Mouse (Mus musculus) small intestine, adult 2 months (tissue): ENCODE results near the gene Otogl.

Experiments
- CTCF ChIP-seq: fragments of 200-500 bp; IDR thresholded peaks from 2 replicates; pipeline ENCODE4 v1.5.1; 2012; ENCODE audit warnings: low read depth, mild to moderate bottlenecking, control low read depth, inconsistent platforms, low read length, moderate library complexity, mixed read lengths; ENCODE audit not compliant: insufficient replicate concordance, insufficient read length; ENCODE audit errors: extremely low read depth
- POLR2A ChIP-seq: fragments of 200-500 bp; IDR thresholded peaks from 2 replicates; pipeline ENCODE4 v1.6.1; 2012; ENCODE audit warnings: low read depth, mild to moderate bottlenecking, control low read depth, inconsistent platforms, low read length, moderate library complexity

DNA sequence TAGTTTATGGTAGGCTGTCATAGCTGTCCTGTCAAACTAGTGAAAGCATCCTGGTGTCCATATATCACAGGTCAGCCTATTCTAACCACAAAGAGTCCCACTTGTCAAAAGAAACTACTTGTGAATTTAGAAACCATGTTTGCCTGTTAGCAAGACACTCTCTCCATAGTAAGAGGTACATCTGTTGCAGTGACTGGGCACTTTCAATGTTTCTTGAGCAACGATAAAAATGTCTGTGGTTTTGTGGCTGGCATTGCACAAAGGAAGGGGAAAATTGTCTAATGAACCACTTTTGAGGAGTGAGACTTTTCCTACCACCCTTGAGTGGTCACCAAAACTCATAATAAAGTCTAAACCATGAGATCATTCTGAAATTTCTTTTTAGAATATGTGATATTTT is 36.1 kb upstream of the Otogl start:
- TF ChIP-seq CTCF (no peak), POLR2A (no peak)
